In genomic region chr17:44738121-44738637, GRCm38 (mm10) we compare ENCODE assay signal across 8 mouse cellular contexts. TPM values are rescaled to one million over a fixed set of nuclear protein-coding genes. Genes with fewer than 3 reads are reported as not detected.
DNase-seq lines count a peak whose midpoint lies in the region; ATAC-seq and TF ChIP-seq lines count a peak whose summit lies in the region.

No protein-coding gene starts in this region.

- H3K4me2 ChIP-seq in lung, postnatal 0 days (replicated peaks; ENCODE audit: low read depth, low read length): peak overlapping the region; percentile 29; the same call in 1 of the 2 replicates
- peak overlapping the region; percentile 66 for H3K4me2 ChIP-seq in hindbrain, postnatal 0 days (ENCODE audit: low read depth, low read length)

- H3K4me3 ChIP-seq in lung, postnatal 0 days (ENCODE audit: low read depth, low read length): no peak overlapping the region
- peak overlapping the region; percentile 2; the same call in 1 of the 2 replicates for H3K4me3 ChIP-seq in hindbrain, postnatal 0 days (ENCODE audit: low read length)

- TF ChIP-seq CTCF in lung, postnatal 0 days (IDR thresholded peaks at IDR 0.05): 0 out of 2 replicates have a peak, but pooled peaks have one; percentile 18
- TF ChIP-seq CTCF in hindbrain, postnatal 0 days (IDR thresholded peaks at IDR 0.05; ENCODE audit: low read depth): 0 out of 2 replicates have a peak, but pooled peaks have one; percentile 18

- peaks cover 8% of the 10 kb centered on the region for H3K4me1 ChIP-seq in lung, postnatal 0 days (ENCODE audit: insufficient read depth, low read depth, low read length)
- H3K4me1 ChIP-seq in hindbrain, postnatal 0 days (ENCODE audit: insufficient read depth, low read length): peaks cover 6% of the 10 kb centered on the region; the same call in 1 of the 2 replicates

- no peak for TF ChIP-seq EP300 in lung, postnatal 0 days (IDR thresholded peaks at IDR 0.05)

- no peaks in the 10 kb centered on the region for H3K36me3 ChIP-seq in lung, postnatal 0 days (ENCODE audit: insufficient read depth, low read length)
- no peaks in the 10 kb centered on the region for H3K36me3 ChIP-seq in hindbrain, postnatal 0 days (ENCODE audit: insufficient read depth, low read length)

- WGBS in lung, postnatal 0 days: 8% methylated on average over 14 of the region's 22 CpGs
- 3% methylated on average over 21 of the region's 22 CpGs for WGBS in hindbrain, postnatal 0 days

- no peaks in the 10 kb centered on the region for H3K9me3 ChIP-seq in lung, postnatal 0 days (ENCODE audit: low read length)
- H3K9me3 ChIP-seq in hindbrain, postnatal 0 days (ENCODE audit: low read length): no peaks in the 10 kb centered on the region

- no peak overlapping the region for H3K27ac ChIP-seq in lung, postnatal 0 days (ENCODE audit: low read length)
- no peak overlapping the region for H3K27ac ChIP-seq in hindbrain, postnatal 0 days

- ATAC-seq in lung, postnatal 0 days: 0 out of 2 replicates have a peak, but pooled peaks have one; percentile 4
- ATAC-seq in hindbrain, postnatal 0 days: no peak

- no peak overlapping the region for H3K9ac ChIP-seq in lung, postnatal 0 days (replicated peaks; ENCODE audit: low read depth)
- H3K9ac ChIP-seq in hindbrain, postnatal 0 days (replicated peaks; ENCODE audit: low read length): no peak overlapping the region

- H3K27me3 ChIP-seq in lung, postnatal 0 days (replicated peaks; ENCODE audit: insufficient read depth, low read length): peaks cover 44% of the 10 kb centered on the region
- H3K27me3 ChIP-seq in hindbrain, postnatal 0 days (ENCODE audit: insufficient read depth, low read length): peaks cover 16% of the 10 kb centered on the region

- peak; percentile 43 for DNase-seq in embryo, embryonic 10 days (ENCODE audit: low spot score)
- DNase-seq in embryo, embryonic 11 days: no peak
- peak; percentile 21 for DNase-seq in lung, postnatal 0 days (ENCODE audit: low spot score)
- no peak for DNase-seq in lung, postnatal 25 days (ENCODE audit: low spot score)
- DNase-seq in hindbrain, postnatal 0 days (ENCODE audit: low spot score): peak; percentile 15
- peak; percentile 35 for DNase-seq in naive thymus-derived CD4-positive, alpha-beta T cell, adult 2 months (ENCODE audit: low read depth)
- DNase-seq in gastrocnemius, postnatal 10 days: no peak
- no peak for DNase-seq in ovary, postnatal 14 days (ENCODE audit: low spot score)

RNA-seq across cellular contexts. Expression of gene Supt3, which starts 38.8 kb away (rescaled TPM):
- 7.8 and 10.9 TPM in 2 replicates for polyA plus RNA-seq in lung, postnatal 0 days (2015; fragmentation: Nextera tagmentation; extraction: Ambion mirVana)
- 4.1 and 7.4 TPM in 2 replicates for total RNA-seq in hindbrain, postnatal 0 days (2014; rRNA removed)
- polyA plus RNA-seq in hindbrain, postnatal 0 days (2015; fragmentation: Nextera tagmentation; extraction: Ambion mirVana): 24.4 and 24.9 TPM in 2 replicates
- total RNA-seq in gastrocnemius, postnatal 10 days (2021): 10 to 100 TPM in 1 of 2 experiments, 1 to 10 TPM in 1; 9.3 to 12.7 TPM

Comparison
In these comparisons a context has a peak if more than half of its experiments do, and no peak if none do; other contexts are left out.
1. DNase-seq: peak in embryo, embryonic 10 days (single experiment), lung, postnatal 0 days (single experiment), hindbrain, postnatal 0 days (single experiment) and naive thymus-derived CD4-positive, alpha-beta T cell, adult 2 months (single experiment); none in embryo, embryonic 11 days (single experiment), lung, postnatal 25 days (single experiment), gastrocnemius, postnatal 10 days (single experiment) and ovary, postnatal 14 days (single experiment).